Mouse (Mus musculus): ENCODE measurements at regions not wholly inside any gene's neighbourhood (a gene's known extent, or its start where the extent isn't known, plus 50 kb on each side); places are given as distances from the start of the nearest gene placed in this dataset.

DNA sequence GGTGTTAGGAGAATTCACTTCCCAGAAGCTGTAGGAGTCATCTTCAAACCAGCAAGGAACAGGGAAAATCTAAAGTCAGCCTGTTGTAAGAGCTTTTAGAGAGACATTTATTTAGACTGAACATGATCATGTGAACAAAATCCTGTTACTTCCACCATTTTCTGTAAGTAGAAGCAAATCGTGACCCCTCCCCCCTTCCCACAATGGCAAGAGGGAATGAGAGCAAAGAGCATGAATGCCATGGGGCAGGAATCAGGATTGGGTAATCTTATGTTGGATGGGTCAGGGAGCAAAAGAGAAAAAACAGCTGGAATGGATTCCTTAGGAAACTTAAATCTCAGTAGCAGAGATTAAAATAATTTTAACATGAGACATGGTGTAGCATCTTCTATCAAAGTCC, 127.4 kb upstream of the Spaca1 start:
- TF ChIP-seq CTCF (IDR thresholded peaks at IDR 0.05) (no peak), EP300 (IDR thresholded peaks at IDR 0.05) (no peak)
- 69% methylated on average over 1 of the region's 1 CpGs for WGBS
- Histone ChIP-seq H3K27ac (ENCODE audit: low read length) (no peak overlapping the region), H3K9me3 (ENCODE audit: low read length) (no peaks in the 10 kb centered on the region), H3K9ac (replicated peaks; ENCODE audit: low read depth) (no peak overlapping the region), H3K27me3 (replicated peaks; ENCODE audit: insufficient read depth, low read length) (no peaks in the 10 kb centered on the region), H3K4me3 (ENCODE audit: low read depth, low read length) (no peak overlapping the region), H3K4me1 (ENCODE audit: insufficient read depth, low read depth, low read length) (no peaks in the 10 kb centered on the region), H3K4me2 (replicated peaks; ENCODE audit: low read depth, low read length) (no peak overlapping the region), H3K36me3 (ENCODE audit: insufficient read depth, low read length) (no peaks in the 10 kb centered on the region)
- DNase-seq (ENCODE audit: low spot score) (no peak), ATAC-seq (no peak)

DNA sequence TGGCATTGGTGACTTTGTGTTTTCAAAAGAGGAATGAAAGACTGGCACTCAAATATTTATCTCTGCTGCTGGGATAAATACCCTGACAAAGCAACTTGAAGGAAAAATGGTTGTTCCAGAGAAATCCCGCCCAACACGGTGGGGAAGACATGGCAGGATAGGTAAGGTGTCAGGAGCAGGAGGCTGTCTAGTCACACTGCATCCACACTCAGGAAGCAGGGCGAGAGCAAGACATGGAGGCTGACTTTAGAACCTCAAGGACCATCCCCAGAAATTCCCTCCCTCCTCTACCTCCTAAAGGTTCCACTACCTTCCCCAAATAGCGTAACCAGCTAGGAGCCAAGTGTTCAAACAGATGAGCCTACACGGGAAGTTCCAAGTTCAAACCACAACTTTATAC, 136.5 kb upstream of the Spaca1 start:
- no peaks in the 10 kb centered on the region for H3K36me3 ChIP-seq (ENCODE audit: insufficient read depth, low read length)
- no peak for TF ChIP-seq EP300 (IDR thresholded peaks at IDR 0.05)
- no peak for TF ChIP-seq CTCF (IDR thresholded peaks at IDR 0.05)
- no peak overlapping the region for H3K4me3 ChIP-seq (ENCODE audit: low read depth, low read length)
- H3K4me1 ChIP-seq (ENCODE audit: insufficient read depth, low read depth, low read length), result no peaks in the 10 kb centered on the region
- no peak overlapping the region for H3K27ac ChIP-seq (ENCODE audit: low read length)
- no peak overlapping the region for H3K4me2 ChIP-seq (replicated peaks; ENCODE audit: low read depth, low read length)
- no peak for DNase-seq (ENCODE audit: low spot score)
- no peaks in the 10 kb centered on the region for H3K27me3 ChIP-seq (replicated peaks; ENCODE audit: insufficient read depth, low read length)
- no peaks in the 10 kb centered on the region for H3K9me3 ChIP-seq (ENCODE audit: low read length)
- ATAC-seq, result no peak
- WGBS, result 77% methylated on average over 5 of the region's 5 CpGs
- H3K9ac ChIP-seq (replicated peaks; ENCODE audit: low read depth), result no peak overlapping the region

DNA sequence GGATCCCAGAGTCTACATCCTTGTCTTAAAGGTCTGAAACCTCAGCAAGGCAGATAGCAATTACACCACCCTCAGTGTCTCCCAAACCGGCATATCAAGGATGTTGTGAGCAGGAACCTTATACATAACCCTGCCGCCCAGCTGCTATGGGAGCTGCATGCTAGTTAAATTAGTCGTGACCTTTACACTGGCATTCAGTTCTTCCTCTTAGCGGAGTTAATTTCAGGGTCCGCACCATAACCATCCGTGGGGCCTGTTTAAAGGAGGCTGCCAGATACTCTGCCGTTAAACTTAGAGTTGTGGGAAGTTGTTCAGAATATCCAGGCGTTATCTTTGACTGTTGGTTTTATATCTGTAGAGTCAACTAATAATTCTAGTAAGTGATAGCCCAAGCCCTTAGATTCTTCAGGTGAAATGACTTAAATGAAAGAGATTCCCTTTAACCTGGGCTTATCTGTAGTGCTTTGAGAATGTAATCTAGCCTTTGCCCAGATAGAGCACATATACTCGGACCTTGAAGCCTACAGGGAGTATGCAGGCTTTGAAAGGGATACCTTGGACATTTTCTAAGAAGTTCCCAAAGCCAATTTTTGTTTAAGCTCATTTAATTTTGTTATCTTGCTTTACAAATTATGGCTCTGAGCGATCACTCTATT, 153.3 kb upstream of the Spaca1 start:
- no peaks in the 10 kb centered on the region for H3K27me3 ChIP-seq (replicated peaks; ENCODE audit: insufficient read depth, low read length)
- ATAC-seq (no peak), DNase-seq (ENCODE audit: low spot score) (no peak)
- H3K36me3 ChIP-seq (ENCODE audit: insufficient read depth, low read length), result no peaks in the 10 kb centered on the region
- WGBS, result 86% methylated on average over 10 of the region's 10 CpGs
- H3K27ac ChIP-seq (ENCODE audit: low read length), result no peak overlapping the region
- TF ChIP-seq CTCF (IDR thresholded peaks at IDR 0.05) (no peak), EP300 (IDR thresholded peaks at IDR 0.05) (no peak)
- no peaks in the 10 kb centered on the region for H3K9me3 ChIP-seq (ENCODE audit: low read length)
- H3K9ac ChIP-seq (replicated peaks; ENCODE audit: low read depth), result no peak overlapping the region
- no peaks in the 10 kb centered on the region for H3K4me1 ChIP-seq (ENCODE audit: insufficient read depth, low read depth, low read length)
- H3K4me2 ChIP-seq (replicated peaks; ENCODE audit: low read depth, low read length), result no peak overlapping the region
- no peak overlapping the region for H3K4me3 ChIP-seq (ENCODE audit: low read depth, low read length)

DNA sequence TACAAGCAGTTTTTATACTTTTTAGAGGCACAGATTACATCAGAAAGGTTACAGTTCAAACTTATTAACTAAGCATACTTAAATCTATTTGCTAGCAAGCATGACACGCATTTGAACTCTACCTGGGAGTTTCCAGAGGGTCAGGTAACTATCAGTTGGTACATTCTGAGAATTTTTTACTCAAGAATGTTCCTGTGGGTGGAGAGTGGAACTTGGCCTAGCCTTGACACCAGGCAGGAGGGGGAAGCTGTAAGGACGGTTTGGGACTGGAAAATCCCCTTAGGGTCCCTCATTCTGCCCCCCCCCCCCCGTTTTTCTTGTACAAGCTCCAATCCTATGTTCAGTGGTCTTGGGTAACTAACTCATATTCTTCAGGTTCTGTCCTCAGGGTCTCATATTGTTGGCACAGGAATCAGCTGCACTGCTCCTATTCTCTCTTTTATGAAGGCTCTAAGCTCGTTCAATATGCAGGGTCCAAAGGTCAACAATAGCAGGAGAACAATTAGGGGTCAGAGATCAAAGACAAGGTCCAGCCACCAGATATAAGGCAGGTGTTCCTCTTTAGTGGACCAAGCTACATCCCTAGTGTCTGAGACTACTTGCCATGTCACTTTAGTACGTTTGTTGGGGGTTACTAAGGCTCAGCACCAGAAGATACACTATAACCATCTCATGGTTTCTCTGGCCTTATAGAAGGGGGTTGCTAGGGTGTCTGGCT, 159.3 kb upstream of the Spaca1 start:
- TF ChIP-seq CTCF (IDR thresholded peaks at IDR 0.05), result no peak
- no peak for TF ChIP-seq EP300 (IDR thresholded peaks at IDR 0.05)
- ATAC-seq (no peak), DNase-seq (ENCODE audit: low spot score) (no peak)
- Histone ChIP-seq H3K4me2 (replicated peaks; ENCODE audit: low read depth, low read length) (no peak overlapping the region), H3K4me1 (ENCODE audit: insufficient read depth, low read depth, low read length) (no peaks in the 10 kb centered on the region), H3K4me3 (ENCODE audit: low read depth, low read length) (no peak overlapping the region), H3K36me3 (ENCODE audit: insufficient read depth, low read length) (no peaks in the 10 kb centered on the region), H3K9ac (replicated peaks; ENCODE audit: low read depth) (no peak overlapping the region), H3K27me3 (replicated peaks; ENCODE audit: insufficient read depth, low read length) (no peaks in the 10 kb centered on the region), H3K27ac (ENCODE audit: low read length) (no peak overlapping the region), H3K9me3 (ENCODE audit: low read length) (no peaks in the 10 kb centered on the region)
- WGBS, result 47% methylated on average over 5 of the region's 5 CpGs

DNA sequence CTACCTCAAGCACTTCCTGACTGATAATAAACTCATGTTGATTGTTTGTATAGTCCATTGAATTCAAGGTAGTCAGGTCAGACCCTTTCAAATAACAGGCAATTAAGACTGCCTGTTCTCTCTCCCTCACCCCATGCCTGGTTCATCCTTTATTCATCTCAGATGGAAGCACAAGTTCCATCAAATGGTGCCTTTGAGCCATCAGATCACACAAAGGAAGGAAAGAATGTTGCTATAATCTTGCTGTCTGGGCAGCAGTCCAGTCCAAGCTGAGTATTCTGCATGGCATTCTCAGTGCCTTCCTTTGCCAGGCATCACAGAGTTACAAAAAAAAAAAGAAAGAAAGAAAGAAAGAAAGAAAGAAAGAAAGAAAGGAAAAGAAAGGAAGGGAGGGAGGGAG, 163.7 kb upstream of the Spaca1 start:
- no peaks in the 10 kb centered on the region for H3K27me3 ChIP-seq (replicated peaks; ENCODE audit: insufficient read depth, low read length)
- H3K9ac ChIP-seq (replicated peaks; ENCODE audit: low read depth), result no peak overlapping the region
- no peaks in the 10 kb centered on the region for H3K9me3 ChIP-seq (ENCODE audit: low read length)
- no peak for TF ChIP-seq EP300 (IDR thresholded peaks at IDR 0.05)
- H3K36me3 ChIP-seq (ENCODE audit: insufficient read depth, low read length), result no peaks in the 10 kb centered on the region
- H3K4me3 ChIP-seq (ENCODE audit: low read depth, low read length), result no peak overlapping the region
- H3K27ac ChIP-seq (ENCODE audit: low read length), result no peak overlapping the region
- DNase-seq (ENCODE audit: low spot score), result no peak
- no peaks in the 10 kb centered on the region for H3K4me1 ChIP-seq (ENCODE audit: insufficient read depth, low read depth, low read length)
- no peak for ATAC-seq
- no peak overlapping the region for H3K4me2 ChIP-seq (replicated peaks; ENCODE audit: low read depth, low read length)

DNA sequence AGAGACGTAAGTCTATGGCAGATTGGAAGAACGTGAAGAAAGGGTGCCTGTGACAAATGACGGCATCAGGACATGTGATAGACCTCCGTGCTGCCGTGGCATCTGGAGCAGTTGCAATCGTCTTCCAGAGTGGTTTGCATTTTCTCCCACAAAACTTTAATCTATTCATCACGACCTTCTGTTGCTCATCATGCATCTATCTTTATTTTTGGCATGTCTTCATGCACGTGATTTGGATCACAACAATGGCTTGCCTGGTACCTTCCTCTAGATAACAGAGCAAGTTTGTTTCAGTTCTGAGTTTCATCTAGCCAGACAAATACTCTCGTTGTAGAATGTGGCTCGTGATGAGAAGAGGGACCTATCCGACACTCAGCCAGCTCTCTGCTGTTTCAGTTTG, 164.4 kb upstream of the Spaca1 start:
- TF ChIP-seq CTCF (IDR thresholded peaks at IDR 0.05) (no peak), EP300 (IDR thresholded peaks at IDR 0.05) (no peak)
- Histone ChIP-seq H3K27me3 (replicated peaks; ENCODE audit: insufficient read depth, low read length) (no peaks in the 10 kb centered on the region), H3K4me2 (replicated peaks; ENCODE audit: low read depth, low read length) (0 out of 2 replicates have a peak overlapping the region, but pooled peaks have one; percentile 11), H3K9ac (replicated peaks; ENCODE audit: low read depth) (no peak overlapping the region), H3K4me1 (ENCODE audit: insufficient read depth, low read depth, low read length) (no peaks in the 10 kb centered on the region), H3K36me3 (ENCODE audit: insufficient read depth, low read length) (no peaks in the 10 kb centered on the region), H3K27ac (ENCODE audit: low read length) (no peak overlapping the region), H3K9me3 (ENCODE audit: low read length) (no peaks in the 10 kb centered on the region), H3K4me3 (ENCODE audit: low read depth, low read length) (no peak overlapping the region)
- 57% methylated on average over 11 of the region's 11 CpGs for WGBS
- ATAC-seq, result no peak
- DNase-seq (ENCODE audit: low spot score), result no peak
